Mouse (Mus musculus) embryo, embryonic 11 days (tissue): ENCODE results near the gene Pecr.
"Not testable (repeated sequence)": the region's sequence is repeated elsewhere in the genome, so short reads cannot be mapped to it uniquely, and the experiment has no call there.

Source experiments
- DNase-seq: peaks from one replicate; pipeline ENCODE4 v3.0.0-alpha.2; 2015

Pecr gene

GRCm38 (mm10) chr1:72287893-72288292, 3.8 kb upstream of the Pecr start:
- no peak for DNase-seq

GRCm38 (mm10) chr1:72286904-72287303, 2.8 kb upstream of the Pecr start:
- DNase-seq: peak; percentile 60

GRCm38 (mm10) chr1:72284539-72284938, 425 bp upstream of the Pecr start:
- DNase-seq: peak; percentile 14

- no peak for DNase-seq
These were observed 1.5 kb downstream of the Pecr start for GRCm38 (mm10) chr1:72282604-72283003.

GRCm38 (mm10) chr1:72278085-72278484, 6.0 kb downstream of the Pecr start:
- no peak for DNase-seq

- no peak for DNase-seq
These were observed 21.0 kb downstream of the Pecr start for GRCm38 (mm10) chr1:72263099-72263498.

GRCm38 (mm10) chr1:72256381-72257256, 27.5 kb downstream of the Pecr start:
- no peak for DNase-seq

- DNase-seq: peak; percentile 43
These were observed 28.3 kb downstream of the Pecr start for GRCm38 (mm10) chr1:72255854-72256175.

GRCm38 (mm10) chr1:72255062-72255853, 28.9 kb downstream of the Pecr start:
- peak; percentile 93 for DNase-seq

- DNase-seq: peak; percentile 94
These were observed 29.5 kb downstream of the Pecr start for GRCm38 (mm10) chr1:72254545-72255061.

GRCm38 (mm10) chr1:72253881-72254491, 30.1 kb downstream of the Pecr start:
- peak; percentile 43 for DNase-seq

GRCm38 (mm10) chr1:72251806-72252205, 32.3 kb downstream of the Pecr start:
- DNase-seq: no peak

- DNase-seq: not testable (repeated sequence)
These were observed 35.8 kb downstream of the Pecr start for GRCm38 (mm10) chr1:72248226-72248737.

- DNase-seq: peak; percentile 89
These were observed 39.6 kb downstream of the Pecr start for GRCm38 (mm10) chr1:72244317-72245036.

GRCm38 (mm10) chr1:72243656-72244316, 40.3 kb downstream of the Pecr start:
- DNase-seq: peak; percentile 98

- no peak for DNase-seq
These were observed 41.5 kb downstream of the Pecr start for GRCm38 (mm10) chr1:72242581-72243143.

GRCm38 (mm10) chr1:72239113-72239512, 45.0 kb downstream of the Pecr start:
- DNase-seq: not testable (repeated sequence)

- no peak for DNase-seq
These were observed 46.0 kb downstream of the Pecr start for GRCm38 (mm10) chr1:72238016-72238580.

- peak; percentile 74 for DNase-seq
These were observed 46.9 kb downstream of the Pecr start for GRCm38 (mm10) chr1:72237007-72237775.

GRCm38 (mm10) chr1:72236363-72237006, 47.6 kb downstream of the Pecr start:
- DNase-seq: peak; percentile 93
